Mouse (Mus musculus) spleen, postnatal 10 days (tissue): ENCODE results near the gene Topaz1.
A peak's percentile ranks its signal among the peaks of the same experiment; 100 is the strongest.

ENCODE experiments used
- DNase-seq, 2 experiments: peaks; one replicate each; pipeline ENCODE4 v3.0.0; 2021 to 2022; ENCODE audit warnings: low spot score in 2 of 2

The Topaz1 gene

GRCm38 (mm10) chr9:122747060-122747459, at the start of gene Topaz1:
Gene Topaz1, plus strand, starts transcription at chr9:122747346.
- no peak for DNase-seq

- DNase-seq: peak in 1 of 2 experiments; percentile 22
Measured at GRCm38 (mm10) chr9:122701817-122702216, 45.3 kb upstream of the Topaz1 start.

GRCm38 (mm10) chr9:122713836-122714235, 33.3 kb upstream of the Topaz1 start:
- DNase-seq: no peak

- no peak for DNase-seq
Measured at GRCm38 (mm10) chr9:122715046-122715445, 32.1 kb upstream of the Topaz1 start.

- DNase-seq: no peak
Measured at GRCm38 (mm10) chr9:122716131-122716921, 30.8 kb upstream of the Topaz1 start.

- DNase-seq: no peak
Measured at GRCm38 (mm10) chr9:122722296-122722695, 24.9 kb upstream of the Topaz1 start.

- DNase-seq: no peak
Measured at GRCm38 (mm10) chr9:122725046-122725765, 21.9 kb upstream of the Topaz1 start.

- DNase-seq: peak in 1 of 2 experiments; percentile 32
Measured at GRCm38 (mm10) chr9:122729500-122729899, 17.6 kb upstream of the Topaz1 start.

- DNase-seq: no peak
Measured at GRCm38 (mm10) chr9:122732126-122732810, 14.9 kb upstream of the Topaz1 start.

- DNase-seq: no peak
Measured at GRCm38 (mm10) chr9:122733222-122733621, 13.9 kb upstream of the Topaz1 start.

- no peak for DNase-seq
Measured at GRCm38 (mm10) chr9:122734934-122735333, 12.2 kb upstream of the Topaz1 start.

GRCm38 (mm10) chr9:122736001-122736400, 11.1 kb upstream of the Topaz1 start:
- DNase-seq: no peak

- DNase-seq: peak; percentile 12 to 54
Measured at GRCm38 (mm10) chr9:122736742-122737141, 10.4 kb upstream of the Topaz1 start.

- DNase-seq: no peak
Measured at GRCm38 (mm10) chr9:122745879-122746278, 1.3 kb upstream of the Topaz1 start.

- DNase-seq: no peak
Measured at GRCm38 (mm10) chr9:122757614-122758013, 10.5 kb downstream of the Topaz1 start.

GRCm38 (mm10) chr9:122760111-122760510, 13.0 kb downstream of the Topaz1 start:
- DNase-seq: no peak

- DNase-seq: peak in 1 of 2 experiments; percentile 18
Measured at GRCm38 (mm10) chr9:122785231-122785630, 38.1 kb downstream of the Topaz1 start.

- DNase-seq: no peak
Measured at GRCm38 (mm10) chr9:122786534-122786933, 39.4 kb downstream of the Topaz1 start.

- DNase-seq: peak; percentile 76 to 89
Measured at GRCm38 (mm10) chr9:122805053-122805844, 58.1 kb downstream of the Topaz1 start, which contains the start of gene Tcaim. Gene Tcaim, plus strand, starts transcription at chr9:122805539.

- DNase-seq: no peak
Measured at GRCm38 (mm10) chr9:122805845-122806341, 58.7 kb downstream of the Topaz1 start.

GRCm38 (mm10) chr9:122807186-122807585, 60.0 kb downstream of the Topaz1 start:
- DNase-seq: no peak
